Mouse (Mus musculus) testis, postnatal 10 days (tissue): ENCODE data around the gene Haus8.
"Not testable (repeated sequence)": the region's sequence is repeated elsewhere in the genome, so short reads cannot be mapped to it uniquely, and the experiment has no call there.

Source experiments
- DNase-seq: peaks from one replicate; pipeline ENCODE4 v3.0.0; 2021; ENCODE audit warnings: low spot score

Gene Haus8

DNA sequence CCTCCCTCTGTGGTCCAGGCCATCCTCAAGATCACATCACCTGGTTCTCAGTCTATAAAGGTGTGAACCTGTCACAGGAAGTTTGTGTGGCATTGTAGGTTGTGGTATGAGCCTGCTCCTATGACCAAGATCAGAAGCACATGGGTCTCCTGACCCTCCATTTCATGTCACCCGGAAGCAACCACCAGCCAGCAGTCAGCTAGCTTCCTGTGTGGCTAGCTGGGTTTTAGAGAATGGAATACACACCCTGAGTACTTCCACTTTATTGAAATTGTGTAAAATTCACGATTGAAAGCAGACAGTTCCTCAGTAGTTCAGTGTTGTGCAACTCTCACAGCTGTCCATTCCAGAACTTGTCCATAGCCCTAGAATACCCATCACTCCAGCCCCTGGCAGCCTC is 13.5 kb upstream of the Haus8 start:
- DNase-seq, result not testable (repeated sequence)

DNA sequence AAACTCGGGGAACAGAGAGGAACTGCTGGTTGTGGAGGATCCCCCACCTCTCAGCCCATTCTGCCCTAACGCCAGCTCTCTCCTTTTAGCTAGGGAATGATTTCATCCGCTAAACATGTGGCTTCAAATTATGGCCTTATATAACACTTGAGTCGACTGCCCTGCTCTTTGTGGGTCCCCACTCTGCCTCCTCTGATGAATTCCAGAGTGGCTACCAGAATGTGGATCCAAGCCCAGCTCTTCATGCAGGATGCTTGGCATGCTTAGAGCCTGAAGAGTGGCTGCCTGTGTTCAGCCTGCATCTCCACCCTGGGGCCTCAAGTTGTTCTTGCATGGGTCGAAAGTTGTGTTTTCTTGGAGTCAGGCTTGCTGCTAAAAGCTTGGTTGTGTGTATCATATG is 9.9 kb upstream of the Haus8 start:
- no peak for DNase-seq

DNA sequence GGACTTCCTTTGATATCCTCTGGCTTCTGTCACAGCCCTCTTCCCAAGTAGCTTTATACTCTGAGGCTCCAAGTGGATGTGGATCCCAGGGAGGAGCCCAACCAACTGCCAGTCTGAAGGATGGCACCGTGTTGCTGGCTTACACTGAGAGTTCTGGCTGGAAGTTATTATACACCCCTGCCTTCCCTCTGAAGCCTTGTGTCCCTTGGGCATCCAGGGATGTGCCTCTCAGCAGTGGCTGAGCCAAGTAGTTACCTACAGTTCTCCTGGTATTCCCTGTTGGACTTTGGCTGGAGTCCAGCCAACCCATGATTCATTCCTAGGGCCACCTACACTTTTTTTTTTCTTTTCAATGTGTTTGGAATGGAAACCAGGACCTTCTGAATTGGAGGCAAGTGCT is 9.0 kb upstream of the Haus8 start:
- DNase-seq, result not testable (repeated sequence)

DNA sequence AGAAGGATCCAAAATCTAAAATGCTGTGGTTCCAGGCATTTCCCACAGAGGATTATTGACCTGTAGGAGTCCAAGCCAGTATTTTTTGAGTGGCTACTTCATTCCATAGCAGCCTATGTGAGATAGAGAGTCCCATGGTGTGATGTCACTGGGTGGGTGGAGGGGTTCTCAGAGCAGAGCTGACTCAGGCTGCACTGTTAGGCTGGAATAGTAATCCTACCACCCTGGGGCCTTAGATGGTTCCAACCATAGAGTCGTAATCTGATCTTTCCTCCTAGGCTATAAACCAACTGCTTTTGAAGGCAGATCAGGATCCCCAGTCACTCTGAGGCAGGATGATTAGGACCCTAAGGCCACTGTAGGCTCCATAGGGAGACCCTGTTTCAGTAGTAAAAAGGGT is 6.7 kb upstream of the Haus8 start:
- not testable (repeated sequence) for DNase-seq

DNA sequence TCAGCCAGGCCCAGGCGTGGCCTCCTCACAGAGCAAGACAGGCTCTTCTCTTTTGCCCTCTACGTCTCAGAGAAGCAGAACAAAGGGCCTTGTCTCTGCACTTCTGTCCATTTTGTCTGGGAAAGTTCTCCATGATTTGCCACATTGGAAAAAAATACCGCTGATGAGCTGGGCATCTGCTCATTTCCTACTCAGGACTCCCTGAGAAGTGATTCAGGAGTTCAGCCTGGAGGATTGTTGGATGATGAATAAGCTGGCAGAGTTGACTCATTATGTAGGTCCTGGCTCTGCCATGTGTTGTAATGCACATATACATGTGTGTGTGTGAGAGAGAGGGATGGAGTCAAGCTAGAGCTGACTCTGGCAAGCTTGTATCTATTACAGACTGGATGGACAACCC is 3.4 kb upstream of the Haus8 start:
- no peak for DNase-seq

DNA sequence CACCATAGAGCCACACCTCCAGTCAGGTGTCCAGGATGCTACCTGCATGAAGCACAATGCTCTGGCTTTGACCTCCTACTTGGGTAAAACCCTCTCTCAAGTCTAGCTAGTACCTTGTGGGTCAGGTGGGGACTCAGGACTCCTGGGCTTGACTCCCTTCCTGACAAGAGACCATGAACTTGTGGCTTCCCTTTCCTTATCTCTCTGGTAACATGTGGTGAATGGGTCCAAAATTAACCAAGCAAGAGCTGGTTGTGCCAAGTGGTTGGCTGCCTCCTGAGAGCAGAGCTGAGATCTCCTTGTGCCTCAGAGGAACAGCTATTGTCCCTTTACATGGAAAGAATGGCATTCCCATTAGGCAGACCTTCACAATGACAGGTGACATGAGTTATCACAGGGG is 1.7 kb upstream of the Haus8 start:
- no peak for DNase-seq

DNA sequence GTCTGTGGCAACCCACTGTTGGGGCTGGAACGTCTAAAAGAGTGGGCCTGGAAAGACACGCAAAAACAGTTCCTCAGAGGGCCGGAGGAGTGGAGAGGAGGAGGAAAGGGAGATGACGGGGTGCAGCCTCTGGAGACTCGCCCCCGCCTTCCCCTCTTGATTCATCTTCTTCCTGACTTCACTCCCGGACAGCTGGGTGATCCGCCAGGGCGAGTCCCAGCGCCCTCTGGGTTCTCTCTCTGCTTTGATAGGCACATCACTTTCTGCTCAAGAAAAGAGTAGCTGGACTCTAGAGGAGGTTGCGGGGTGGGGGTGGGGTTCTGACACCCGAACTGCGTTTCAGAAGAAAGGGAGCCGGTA is 397 bp upstream of the Haus8 start:
- DNase-seq, result peak; percentile 70

DNA sequence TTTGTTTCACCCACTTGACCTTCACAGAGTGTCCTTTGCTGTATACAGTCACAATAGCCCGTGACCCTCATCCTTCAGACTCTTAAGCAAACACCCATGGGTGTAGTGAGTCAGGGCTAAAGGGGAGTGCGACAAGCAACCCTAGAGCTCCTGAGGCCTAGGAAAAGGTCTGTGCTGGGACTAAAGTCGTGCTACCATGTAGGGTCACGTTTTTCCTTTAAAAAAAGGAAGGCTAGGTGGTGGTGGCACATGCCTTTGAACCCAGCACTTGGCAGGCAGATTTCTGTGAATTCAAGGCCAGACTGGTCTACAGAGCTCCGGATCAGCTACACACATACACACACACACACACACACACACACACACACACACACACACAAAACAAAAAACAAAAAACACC is 1.1 kb downstream of the Haus8 start:
- no peak for DNase-seq

DNA sequence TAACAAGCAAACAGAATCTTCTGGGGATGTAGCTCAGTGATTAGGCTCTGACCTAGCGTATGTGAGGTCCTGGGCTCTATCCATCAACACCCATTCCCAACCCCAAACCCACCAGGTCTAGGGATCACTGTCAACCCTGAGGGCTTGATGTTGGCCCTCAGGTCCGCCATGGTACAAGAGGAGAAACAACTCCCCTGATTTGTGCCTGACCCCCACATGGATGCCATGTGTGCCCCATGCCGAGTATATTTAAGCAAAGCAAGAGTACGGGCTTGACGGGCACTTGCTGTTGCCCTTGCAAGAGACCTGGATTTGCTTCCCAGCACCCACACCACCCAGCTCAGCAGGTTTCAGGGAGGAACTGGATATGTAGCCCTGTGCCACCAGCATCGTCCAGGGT is 4.4 kb downstream of the Haus8 start:
- DNase-seq, result peak; percentile 17

DNA sequence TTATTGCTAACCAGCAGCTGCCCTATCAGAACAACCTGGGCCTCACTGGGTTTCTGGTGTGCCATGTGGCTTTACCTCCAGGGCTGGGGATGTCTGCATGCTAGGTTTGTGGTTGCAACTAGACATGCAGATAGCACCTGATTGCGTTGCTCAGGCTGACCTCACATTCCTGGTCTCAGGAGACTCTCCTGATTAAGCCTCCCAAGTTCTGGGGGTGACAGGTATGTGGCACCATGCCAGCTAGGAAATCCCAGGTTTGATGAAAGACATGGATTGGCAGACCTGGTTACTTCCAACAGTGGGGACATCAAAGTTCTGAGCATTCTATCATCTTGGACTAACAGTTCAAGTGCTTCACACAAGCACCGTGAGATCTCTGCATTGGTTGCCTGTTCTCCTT is 5.0 kb downstream of the Haus8 start:
- peak; percentile 37 for DNase-seq

DNA sequence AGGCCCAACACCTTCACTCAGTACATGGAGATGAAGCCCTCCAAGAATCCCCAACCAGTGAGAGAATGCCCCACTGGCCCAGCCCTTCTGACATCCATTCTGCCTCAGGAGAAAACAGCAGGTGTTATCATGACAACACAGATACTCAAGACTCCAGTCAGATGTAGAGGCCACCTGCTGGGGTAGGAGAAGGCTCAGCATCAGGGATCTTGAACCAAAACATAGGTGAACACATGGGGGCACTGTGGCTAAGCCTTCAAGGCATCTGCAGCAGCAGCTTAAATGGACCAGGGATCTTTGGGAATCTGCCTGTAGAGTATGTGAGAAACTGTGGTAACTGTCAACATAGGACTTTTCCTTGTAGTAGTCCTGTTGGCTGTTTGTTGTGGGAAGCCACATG is 11.5 kb downstream of the Haus8 start:
- no peak for DNase-seq

DNA sequence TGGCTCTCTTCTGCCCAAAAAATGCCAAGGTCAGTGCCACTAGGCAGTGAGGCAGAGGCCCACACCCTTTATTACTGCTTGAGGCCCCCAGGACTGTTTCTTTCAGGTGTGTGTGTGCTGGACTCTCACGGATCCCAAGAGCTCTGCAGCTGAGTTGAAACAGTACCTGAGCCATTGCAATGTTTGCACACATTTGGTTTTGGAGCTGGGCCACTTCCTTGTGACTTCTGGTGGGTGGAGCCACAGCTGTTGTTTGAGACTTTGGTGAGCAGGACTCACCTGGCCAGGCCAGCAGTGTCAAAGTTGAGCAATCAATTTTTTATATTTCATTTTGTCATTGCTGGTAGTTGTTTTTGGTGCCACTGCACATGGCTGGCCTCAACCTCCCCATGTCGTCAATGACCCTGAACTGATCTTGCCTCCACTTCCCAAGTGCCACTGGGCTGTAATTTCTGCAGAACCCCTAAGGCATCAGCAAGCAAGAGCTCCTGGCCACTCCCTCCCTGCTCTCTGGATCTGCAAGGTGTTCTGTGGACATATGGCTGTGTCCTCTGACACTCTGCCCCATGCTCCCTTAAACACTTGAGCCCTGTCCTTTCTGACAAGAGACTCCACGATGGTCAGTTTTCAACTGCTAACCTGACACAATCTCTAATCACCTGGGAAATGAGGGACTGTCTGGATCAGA is 16.0 kb downstream of the Haus8 start:
- no peak for DNase-seq

DNA sequence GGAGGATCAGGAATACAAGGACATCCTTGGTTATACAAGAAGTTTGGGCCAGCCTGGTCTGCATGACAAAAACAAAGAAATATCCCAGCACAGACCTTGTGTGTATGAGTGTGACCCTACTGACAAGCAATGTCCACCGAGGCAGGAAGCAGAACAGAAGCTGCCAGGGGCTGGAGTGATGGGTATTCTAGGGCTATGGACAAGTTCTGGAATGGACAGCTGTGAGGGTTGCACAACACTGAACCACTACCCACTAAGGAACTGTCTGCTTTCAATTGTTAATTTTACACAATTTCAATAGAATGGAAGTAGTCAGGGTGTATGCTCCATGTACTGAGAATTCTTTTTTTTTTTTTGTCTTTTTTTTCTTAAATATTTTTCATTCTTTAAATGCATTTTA is 24.5 kb downstream of the Haus8 start:
- no peak for DNase-seq

DNA sequence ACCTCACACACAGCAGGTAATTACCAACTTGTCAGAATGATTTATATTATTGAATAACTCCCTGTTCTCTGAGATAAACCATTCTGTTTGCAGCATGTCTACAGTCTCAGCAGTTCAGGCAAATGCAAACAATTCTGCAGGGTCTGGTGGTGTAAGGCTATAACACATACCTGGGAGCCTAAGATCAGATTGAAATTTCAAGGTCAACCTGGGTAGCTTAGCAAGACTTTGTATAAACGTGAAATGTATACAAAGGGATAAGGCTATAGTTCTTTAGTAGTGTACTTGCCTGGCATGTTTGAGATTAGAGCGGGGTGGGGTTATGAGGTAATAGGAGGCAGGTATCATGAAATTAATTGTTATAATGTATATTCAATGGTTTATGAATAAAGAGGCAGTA is 30.0 kb downstream of the Haus8 start:
- DNase-seq, result no peak

DNA sequence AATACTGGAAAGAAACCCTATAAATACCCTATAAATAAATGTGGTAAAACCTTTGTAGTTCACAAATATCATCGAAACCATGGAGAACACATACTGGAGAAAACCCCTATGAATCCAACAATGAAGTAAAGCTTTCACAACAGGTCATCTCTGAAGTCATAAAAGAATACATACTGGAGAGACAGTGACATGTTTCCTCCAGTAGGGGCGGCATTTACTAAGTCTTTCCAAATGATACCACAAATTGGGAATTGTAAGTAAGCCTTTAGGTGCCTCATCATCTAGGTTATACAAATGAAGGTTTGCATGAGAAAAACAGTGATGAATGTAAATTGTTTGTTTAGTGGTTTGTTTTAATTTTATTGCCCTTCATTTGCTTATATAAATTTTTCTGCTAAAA is 48.2 kb downstream of the Haus8 start:
- no peak for DNase-seq

DNA sequence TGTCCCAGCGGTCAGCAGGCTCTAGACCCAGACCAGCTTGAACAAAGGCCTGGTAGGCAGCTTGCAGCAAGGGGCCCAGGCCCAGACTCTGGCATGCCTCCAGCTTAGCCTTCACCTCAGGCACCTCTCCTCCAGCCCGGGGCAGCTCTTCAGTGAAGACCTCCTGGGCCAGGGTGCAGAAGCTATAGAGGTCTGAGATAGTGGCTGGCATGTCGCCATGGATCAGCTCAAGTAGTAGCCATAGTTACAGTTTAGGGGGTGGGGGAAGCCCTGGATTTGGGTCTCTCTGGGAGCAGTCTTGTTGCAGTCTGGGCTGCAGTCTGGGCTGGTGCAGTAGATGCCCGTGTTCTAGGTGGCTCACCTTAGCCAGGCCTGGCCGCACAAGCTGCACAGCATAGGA is 58.5 kb downstream of the Haus8 start:
- DNase-seq, result not testable (repeated sequence)

DNA sequence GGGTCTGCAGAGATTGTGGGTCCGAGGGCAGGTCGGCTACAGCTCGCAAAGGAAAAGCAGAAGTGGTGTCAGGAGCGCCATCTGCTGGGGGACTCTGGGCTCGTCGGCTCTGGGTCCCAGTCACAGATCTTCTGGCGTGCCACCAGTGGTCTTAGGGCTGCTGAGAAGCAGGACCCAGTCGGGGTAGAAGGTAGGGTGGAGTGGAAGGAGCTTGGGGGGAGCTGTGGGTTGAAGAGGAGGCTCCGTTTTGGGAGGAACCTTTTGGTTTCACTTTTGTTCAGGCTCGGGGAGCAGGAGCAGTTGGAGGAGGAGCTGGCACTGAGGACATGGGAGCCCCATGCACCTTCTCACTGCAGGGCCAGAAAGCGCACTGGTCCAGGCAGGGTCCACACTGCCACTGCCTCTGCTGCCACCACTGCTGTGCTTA is 67.2 kb downstream of the Haus8 start:
- DNase-seq, result not testable (repeated sequence)
